Mouse (Mus musculus) intestine, postnatal 0 days (tissue): ENCODE measurements at regions not wholly inside any gene's neighbourhood (a gene's known extent, or its start where the extent isn't known, plus 50 kb on each side); places are given as distances from the start of the nearest gene placed in this dataset.

ENCODE experiments used
- ATAC-seq: fragments of 200-750 bp; cut with Nextera tagmentation; 2 replicates; pipeline ENCODE4 v1.8.0; 2017; ENCODE audit warnings: mild to moderate bottlenecking, moderate TSS enrichment, moderate library complexity
- H3K27ac ChIP-seq: fragments of 300-500 bp; sonication (generic); 2 replicates; pipeline ENCODE4 v1.5.1; 2014; ENCODE audit warnings: mild to moderate bottlenecking, low read depth, low read length, moderate library complexity
- H3K27me3 ChIP-seq: fragments of 300-500 bp; sonication (generic); replicated peaks from 2 replicates; pipeline ENCODE4 v1.6.1; 2014; ENCODE audit warnings: low read length, mixed read lengths; ENCODE audit not compliant: control insufficient read depth, insufficient read depth
- H3K36me3 ChIP-seq: fragments of 300-500 bp; sonication (generic); 2 replicates; pipeline ENCODE4 v1.6.1; 2014; ENCODE audit warnings: mild to moderate bottlenecking, moderate library complexity; ENCODE audit not compliant: control insufficient read depth, insufficient read depth
- H3K4me1 ChIP-seq: fragments of 300-500 bp; sonication (generic); replicated peaks from 2 replicates; pipeline ENCODE4 v1.6.1; 2014; ENCODE audit warnings: antibody characterized with exemption, low read length, mixed read lengths; ENCODE audit not compliant: control insufficient read depth, insufficient read depth
- H3K4me2 ChIP-seq: fragments of 300-500 bp; sonication (generic); replicated peaks from 2 replicates; pipeline ENCODE4 v1.6.1; 2014; ENCODE audit warnings: low read depth, mild to moderate bottlenecking, moderate library complexity
- H3K4me3 ChIP-seq: fragments of 300-500 bp; sonication (generic); 2 replicates; pipeline ENCODE4 v1.5.1; 2014; ENCODE audit warnings: low read depth, low read length
- H3K9ac ChIP-seq: fragments of 300-500 bp; sonication (generic); 2 replicates; pipeline ENCODE4 v1.6.1; 2014; ENCODE audit warnings: mild to moderate bottlenecking, low read depth, low read length
- H3K9me3 ChIP-seq: fragments of 300-500 bp; sonication (generic); 2 replicates; pipeline ENCODE4 v1.6.1; 2016; ENCODE audit warnings: mixed run types; ENCODE audit not compliant: control insufficient read depth
- CTCF ChIP-seq: sonication (generic); IDR thresholded peaks from 2 replicates; pipeline ENCODE4 v1.5.1; 2016; ENCODE audit warnings: low read depth, mild to moderate bottlenecking, control low read depth, antibody characterized with exemption, moderate library complexity
- WGBS: fragments of 180-500 bp; shearing (Covaris S2); extraction: QIAGEN DNeasy Blood & Tissue Kit; methylation state at CpG from one replicate; pipeline ENCODE4 v1.1.7; 2014; 5-methylcytosine and 5-hydroxymethylcytosine counted together

DNA sequence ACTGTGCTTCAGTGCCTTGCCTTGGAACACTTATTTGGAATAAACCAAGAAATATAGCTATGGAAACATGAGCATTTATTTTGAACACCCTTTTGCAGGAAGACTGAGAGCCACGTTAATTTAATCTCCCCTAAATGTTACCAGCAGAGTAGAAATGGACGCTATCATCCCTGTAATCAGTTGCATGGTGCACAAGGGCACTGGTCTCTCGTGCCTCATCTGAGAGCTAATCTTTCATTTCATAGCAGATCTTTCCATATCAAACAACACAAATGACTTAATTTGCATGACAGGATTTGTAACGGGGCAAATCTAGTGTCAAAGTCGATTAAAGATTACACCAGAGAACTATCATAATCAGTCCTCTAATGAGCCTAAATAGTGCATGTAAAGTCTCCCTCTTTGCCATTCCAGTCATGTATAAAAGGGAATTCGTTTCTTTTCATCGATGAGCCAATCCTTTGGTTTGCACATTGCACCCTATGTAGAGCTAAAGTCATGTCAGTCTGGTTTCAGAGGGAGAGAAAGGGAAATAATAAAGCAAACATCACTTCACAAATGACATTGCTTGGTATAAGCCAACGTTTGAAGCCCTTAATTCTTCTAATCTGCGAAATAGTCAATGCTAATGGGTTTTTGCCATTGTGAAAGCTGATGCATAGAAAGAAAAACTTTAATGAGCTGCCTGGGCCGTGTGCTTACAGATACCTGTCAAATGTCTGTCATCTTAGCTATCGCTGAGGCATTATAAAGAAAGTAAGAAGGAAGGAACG lies 198.7 kb upstream of the Sp8 start:
- Histone ChIP-seq H3K9me3 (no peaks in the 10 kb centered on the region), H3K36me3 (no peaks in the 10 kb centered on the region), H3K27me3 (no peaks in the 10 kb centered on the region), H3K4me3 (no peak overlapping the region), H3K9ac (no peak overlapping the region), H3K4me2 (no peak overlapping the region), H3K27ac (no peak overlapping the region), H3K4me1 (no peaks in the 10 kb centered on the region)
- no peak for TF ChIP-seq CTCF
- ATAC-seq: no peak
- WGBS: 82% methylated on average over 12 of the region's 12 CpGs

DNA sequence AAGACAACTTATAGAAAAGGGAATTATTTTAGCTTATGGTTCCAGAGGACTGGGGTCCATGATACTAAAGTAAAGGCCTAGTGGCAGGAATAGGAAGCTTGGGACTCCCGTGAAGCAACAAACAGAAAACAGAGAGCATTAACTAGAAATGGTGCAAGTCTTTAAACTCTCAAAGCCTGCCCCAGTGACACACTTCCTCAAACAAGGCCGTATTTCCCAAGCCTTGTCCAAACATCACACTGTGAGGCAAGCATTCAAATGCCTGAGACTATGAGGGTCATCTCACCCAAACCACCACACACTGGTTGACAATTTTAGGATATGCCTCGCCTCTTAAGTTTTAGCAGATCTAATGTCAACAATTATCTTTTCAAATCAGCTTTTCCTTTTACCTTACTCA lies 205.2 kb upstream of the Sp8 start:
- Histone ChIP-seq H3K27me3 (no peaks in the 10 kb centered on the region), H3K9me3 (no peaks in the 10 kb centered on the region), H3K36me3 (no peaks in the 10 kb centered on the region), H3K4me2 (no peak overlapping the region), H3K9ac (no peak overlapping the region), H3K27ac (no peak overlapping the region), H3K4me1 (no peaks in the 10 kb centered on the region), H3K4me3 (no peak overlapping the region)
- TF ChIP-seq CTCF: no peak
- ATAC-seq: no peak
- 60% methylated on average over 3 of the region's 3 CpGs for WGBS

DNA sequence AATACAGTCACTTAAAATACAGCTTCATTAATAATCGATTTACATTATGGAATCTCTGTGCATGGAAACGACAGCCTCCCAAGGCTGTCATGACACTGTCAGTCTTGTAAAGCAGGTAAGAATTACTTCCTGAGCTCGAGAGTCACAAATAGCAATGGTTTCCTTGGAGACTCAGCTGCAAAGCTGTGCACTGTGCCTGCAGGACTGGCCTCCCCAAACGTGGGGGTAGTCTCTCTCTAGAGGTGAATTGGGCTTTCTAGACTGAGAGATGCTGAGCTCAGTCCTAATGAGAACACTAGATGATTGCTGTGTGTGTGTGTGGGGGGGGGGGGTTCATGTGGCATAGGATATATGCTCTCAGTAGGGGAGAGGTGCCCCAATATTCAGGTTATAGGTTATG lies 208.9 kb upstream of the Sp8 start:
- ATAC-seq: no peak
- WGBS: 48% methylated on average over 4 of the region's 4 CpGs
- no peaks in the 10 kb centered on the region for H3K27me3 ChIP-seq

DNA sequence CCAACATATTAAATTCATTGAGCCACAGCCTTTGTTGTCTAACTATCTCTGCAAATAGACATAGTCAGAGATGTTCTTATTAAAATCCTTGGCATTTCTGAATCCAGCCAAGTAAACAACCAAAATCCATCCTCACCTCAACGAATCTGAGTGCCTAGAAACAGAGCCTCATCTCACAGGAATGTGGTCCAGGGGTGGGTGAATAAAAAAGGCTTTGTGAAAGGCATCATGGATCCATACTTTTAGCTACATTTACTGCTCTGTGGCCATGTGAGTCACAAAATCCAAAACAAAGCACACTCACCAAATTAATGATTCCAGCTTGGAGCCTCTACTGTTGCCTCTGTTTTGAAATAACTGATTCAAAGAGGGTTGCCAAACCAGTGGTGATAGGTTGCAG lies 210.7 kb upstream of the Sp8 start:
- Histone ChIP-seq H3K9me3 (no peaks in the 10 kb centered on the region), H3K4me2 (no peak overlapping the region), H3K4me1 (no peaks in the 10 kb centered on the region), H3K36me3 (no peaks in the 10 kb centered on the region), H3K4me3 (no peak overlapping the region), H3K27ac (no peak overlapping the region), H3K27me3 (no peaks in the 10 kb centered on the region), H3K9ac (no peak overlapping the region)
- TF ChIP-seq CTCF: no peak
- 50% methylated on average over 1 of the region's 1 CpGs for WGBS
- no peak for ATAC-seq

More for the DNA sequence above, 208.9 kb upstream of the Sp8 start:
- Histone ChIP-seq H3K36me3 (no peaks in the 10 kb centered on the region), H3K4me3 (no peak overlapping the region), H3K9me3 (no peaks in the 10 kb centered on the region), H3K27ac (no peak overlapping the region), H3K4me1 (no peaks in the 10 kb centered on the region), H3K9ac (no peak overlapping the region), H3K4me2 (no peak overlapping the region)
- TF ChIP-seq CTCF: no peak

DNA sequence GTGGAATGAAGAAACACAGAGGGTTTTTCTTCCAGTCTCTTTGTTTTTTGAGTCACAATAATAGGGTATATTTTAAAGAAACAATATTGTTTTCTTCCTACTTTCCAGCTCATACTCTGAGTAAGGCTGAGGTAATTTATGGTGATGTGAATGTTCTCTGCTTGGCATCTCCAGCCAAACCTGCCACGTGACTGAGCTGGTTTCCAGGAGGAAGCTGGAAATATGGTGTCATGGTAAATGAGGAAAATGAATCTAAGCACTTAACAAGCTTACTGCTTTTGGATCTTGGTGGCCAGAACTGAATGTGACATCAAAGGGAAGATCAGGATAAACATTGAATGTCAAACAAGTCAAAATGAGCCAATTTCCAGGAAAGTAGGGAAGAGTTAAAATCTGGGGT lies 215.8 kb upstream of the Sp8 start:
- no peak overlapping the region for H3K9ac ChIP-seq
- no peak overlapping the region for H3K4me2 ChIP-seq
- 45% methylated on average over 1 of the region's 1 CpGs for WGBS
- no peak for TF ChIP-seq CTCF
- no peaks in the 10 kb centered on the region for H3K4me1 ChIP-seq
- no peak overlapping the region for H3K27ac ChIP-seq
- H3K36me3 ChIP-seq: no peaks in the 10 kb centered on the region
- H3K27me3 ChIP-seq: no peaks in the 10 kb centered on the region
- no peak overlapping the region for H3K4me3 ChIP-seq
- ATAC-seq: no peak
- no peaks in the 10 kb centered on the region for H3K9me3 ChIP-seq

DNA sequence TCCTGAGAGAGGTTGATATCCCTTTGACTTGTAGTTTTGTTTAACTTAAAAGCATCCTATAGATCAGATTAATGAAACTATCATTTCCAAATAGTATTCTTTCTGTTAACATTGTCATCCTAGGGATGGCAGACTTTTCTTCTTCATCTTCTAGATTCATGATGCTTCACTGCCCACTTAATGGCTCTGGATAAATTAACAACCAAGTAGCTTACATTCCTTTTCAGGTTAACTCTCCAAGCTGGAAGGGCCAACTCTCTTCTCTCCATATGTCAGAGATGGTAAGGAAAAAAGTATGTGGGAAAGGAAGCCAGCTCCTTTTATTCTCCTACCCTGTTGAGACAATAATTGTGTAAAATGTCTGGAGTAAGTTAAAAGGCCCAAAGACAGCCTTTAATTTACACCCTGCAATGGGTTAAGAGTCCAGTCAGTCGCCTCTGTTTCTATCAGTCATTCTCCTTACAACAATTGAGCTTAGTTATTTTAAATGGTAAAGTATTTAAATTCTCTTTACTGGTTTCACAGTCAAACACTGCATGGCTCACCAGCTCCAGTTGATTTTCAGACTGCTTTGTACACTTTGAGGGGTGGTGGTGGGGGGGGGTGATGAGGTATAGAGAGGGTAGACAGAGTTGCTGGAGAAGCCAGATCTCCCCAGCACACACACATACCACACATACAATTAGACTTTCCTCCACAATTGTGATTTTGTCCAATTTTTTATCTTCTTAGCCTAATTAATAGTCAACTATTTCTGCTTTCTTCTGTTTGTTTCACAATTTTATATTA lies 224.2 kb upstream of the Sp8 start:
- Histone ChIP-seq H3K4me3 (no peak overlapping the region), H3K4me2 (no peak overlapping the region), H3K4me1 (no peaks in the 10 kb centered on the region), H3K27ac (no peak overlapping the region), H3K9me3 (no peaks in the 10 kb centered on the region), H3K27me3 (no peaks in the 10 kb centered on the region), H3K9ac (no peak overlapping the region), H3K36me3 (no peaks in the 10 kb centered on the region)
- no peak for ATAC-seq
- TF ChIP-seq CTCF: no peak
- 86% methylated on average over 1 of the region's 1 CpGs for WGBS
